Mouse (Mus musculus) E14TG2a.4 (cell line): Measurements from ENCODE around the gene 4921524J17Rik.

Experiments used
- H3K27me3 ChIP-seq: 2 replicates; pipeline ENCODE4 v1.6.1; 2014; ENCODE audit warnings: low read length, control low read depth; ENCODE audit not compliant: insufficient read depth
- H3K36me3 ChIP-seq: 2 replicates; pipeline ENCODE4 v1.6.1; 2014; ENCODE audit warnings: low read length, control low read depth; ENCODE audit not compliant: insufficient read depth
- H3K4me1 ChIP-seq: replicated peaks from 2 replicates; pipeline ENCODE4 v1.6.1; 2014; ENCODE audit warnings: low read depth, low read length, control low read depth
- H3K4me3 ChIP-seq: replicated peaks from 2 replicates; pipeline ENCODE4 v1.5.1; 2014; ENCODE audit warnings: mild to moderate bottlenecking, low read length
- H3K9me3 ChIP-seq: 2 replicates; pipeline ENCODE4 v1.6.1; 2014; ENCODE audit warnings: low read length, control low read depth
- CTCF ChIP-seq: conservative IDR thresholded peaks from 2 replicates; pipeline ENCODE4 v1.5.1; 2014; ENCODE audit warnings: low read length
- NANOG ChIP-seq: IDR thresholded peaks from 2 replicates; pipeline ENCODE4 v1.6.1; 2014; ENCODE audit warnings: borderline replicate concordance, low read length, mixed read lengths
- POU5F1 ChIP-seq: IDR thresholded peaks from 2 replicates; pipeline ENCODE4 v1.6.1; 2014; ENCODE audit warnings: low read length, borderline replicate concordance

Gene 4921524J17Rik

GRCm38 (mm10) chr8:85371736-85372464, 60.7 kb downstream of the 4921524J17Rik start:
- Histone ChIP-seq H3K4me3 (no peak overlapping the region), H3K36me3 (no peaks in the 10 kb centered on the region), H3K9me3 (no peaks in the 10 kb centered on the region), H3K4me1 (no peaks in the 10 kb centered on the region), H3K27me3 (no peaks in the 10 kb centered on the region)
- TF ChIP-seq POU5F1, result no peak
- no peak for TF ChIP-seq NANOG
- no peak for TF ChIP-seq CTCF

GRCm38 (mm10) chr8:85365176-85365575, 67.5 kb downstream of the 4921524J17Rik start:
- TF ChIP-seq CTCF (no peak), POU5F1 (no peak), NANOG (no peak)
- Histone ChIP-seq H3K4me3 (peak overlapping the region; percentile 48), H3K4me1 (peaks cover 7% of the 10 kb centered on the region), H3K36me3 (no peaks in the 10 kb centered on the region), H3K9me3 (no peaks in the 10 kb centered on the region), H3K27me3 (no peaks in the 10 kb centered on the region)

GRCm38 (mm10) chr8:85364628-85365027, 68.0 kb downstream of the 4921524J17Rik start:
- H3K4me3 ChIP-seq, result peak overlapping the region; percentile 48
- no peaks in the 10 kb centered on the region for H3K27me3 ChIP-seq
- H3K4me1 ChIP-seq, result peaks cover 7% of the 10 kb centered on the region
- no peaks in the 10 kb centered on the region for H3K9me3 ChIP-seq
- TF ChIP-seq CTCF, result no peak
- no peak for TF ChIP-seq POU5F1
- no peaks in the 10 kb centered on the region for H3K36me3 ChIP-seq

- TF ChIP-seq CTCF, result no peak
- TF ChIP-seq NANOG, result no peak
- no peak for TF ChIP-seq POU5F1
- Histone ChIP-seq H3K27me3 (no peaks in the 10 kb centered on the region), H3K36me3 (no peaks in the 10 kb centered on the region), H3K4me3 (no peak overlapping the region), H3K9me3 (no peaks in the 10 kb centered on the region), H3K4me1 (peaks cover 7% of the 10 kb centered on the region)
These were observed 69.2 kb downstream of the 4921524J17Rik start for GRCm38 (mm10) chr8:85363406-85363805.

GRCm38 (mm10) chr8:85362211-85362610, 70.4 kb downstream of the 4921524J17Rik start:
- TF ChIP-seq CTCF, result no peak
- TF ChIP-seq POU5F1, result no peak
- no peak for TF ChIP-seq NANOG
- Histone ChIP-seq H3K4me1 (peaks cover 7% of the 10 kb centered on the region), H3K4me3 (no peak overlapping the region), H3K27me3 (no peaks in the 10 kb centered on the region), H3K9me3 (no peaks in the 10 kb centered on the region), H3K36me3 (no peaks in the 10 kb centered on the region)
